Mouse (Mus musculus) lung, adult 2 months (tissue): ENCODE data around the gene Ppig.

Experiments used
- CTCF ChIP-seq: fragments of 200-500 bp; IDR thresholded peaks from 2 replicates; pipeline ENCODE4 v1.5.1; 2011; ENCODE audit warnings: mild to moderate bottlenecking, low read length, control low read depth; ENCODE audit not compliant: insufficient read depth
- POLR2A ChIP-seq: fragments of 200-500 bp; IDR thresholded peaks from 2 replicates; pipeline ENCODE4 v1.6.1; 2011; ENCODE audit warnings: low read depth, mild to moderate bottlenecking, control low read depth, low read length, borderline replicate concordance; ENCODE audit errors: extremely low read depth

- TF ChIP-seq CTCF (no peak), POLR2A (no peak)
Observed at GRCm38 (mm10) chr2:69681931-69682330, 40.4 kb upstream of the Ppig start.
